Mouse (Mus musculus) CD8-positive naive resting alpha-beta T cell, adult 57 days (primary cell): Measurements from ENCODE around the gene Fundc1. TPM values are rescaled to one million over a fixed set of nuclear protein-coding genes. Genes with fewer than 3 reads are reported as not detected.

Source experiments
- total RNA-seq: library from RNA; stranded (reverse); gene quantifications from one replicate; pipeline ENCODE4 v1.2.4, GENCODE M21; 2023

Gene Fundc1
- 18.1 TPM for total RNA-seq

GRCm38 (mm10) chrX:17571621-17572459 lies at the start of gene Fundc1:
Gene Fundc1 (minus strand): TSS chrX:17572325.

